Mouse (Mus musculus): ENCODE data around the gene Sult6b1.

Sult6b1 gene

DNA sequence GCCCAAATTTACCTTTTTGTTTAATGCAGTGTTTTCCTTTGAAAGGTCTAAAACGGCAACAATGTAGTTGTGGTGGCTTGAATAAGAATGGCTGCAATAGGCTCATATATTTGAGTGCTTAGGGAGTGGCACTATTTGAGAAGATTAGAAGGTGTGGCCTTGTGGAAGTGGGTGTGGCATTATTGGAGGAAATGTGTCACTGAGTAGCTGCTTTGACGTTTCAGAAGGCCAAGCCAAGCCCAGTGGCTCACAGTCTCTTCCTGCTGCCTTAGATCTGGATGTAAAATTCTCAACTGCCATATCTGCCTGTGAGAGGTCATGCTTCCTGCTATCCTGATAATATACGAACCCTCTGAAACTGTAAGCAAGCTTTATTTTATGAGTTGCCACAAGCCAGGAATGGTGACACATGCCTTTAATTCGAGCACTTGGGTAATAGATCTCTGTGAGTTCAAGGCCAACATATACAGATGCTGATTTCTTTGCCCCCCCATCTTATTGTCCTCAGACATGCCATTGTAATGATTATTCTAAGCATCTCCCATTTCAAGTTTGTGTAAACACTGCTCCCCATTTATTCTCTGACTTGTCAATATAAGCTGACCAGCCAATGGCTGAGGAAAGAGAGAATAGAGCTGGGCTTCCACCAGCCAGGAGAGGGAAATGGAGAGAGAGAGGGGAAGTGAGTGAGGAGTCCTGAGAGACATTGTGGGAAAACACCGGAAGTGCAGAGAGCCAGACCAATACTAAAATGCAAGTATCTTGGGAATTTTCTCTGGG, 21.3 kb downstream of the Sult6b1 start:
- no peak for DNase-seq (ENCODE audit: low read depth, low spot score)

DNA sequence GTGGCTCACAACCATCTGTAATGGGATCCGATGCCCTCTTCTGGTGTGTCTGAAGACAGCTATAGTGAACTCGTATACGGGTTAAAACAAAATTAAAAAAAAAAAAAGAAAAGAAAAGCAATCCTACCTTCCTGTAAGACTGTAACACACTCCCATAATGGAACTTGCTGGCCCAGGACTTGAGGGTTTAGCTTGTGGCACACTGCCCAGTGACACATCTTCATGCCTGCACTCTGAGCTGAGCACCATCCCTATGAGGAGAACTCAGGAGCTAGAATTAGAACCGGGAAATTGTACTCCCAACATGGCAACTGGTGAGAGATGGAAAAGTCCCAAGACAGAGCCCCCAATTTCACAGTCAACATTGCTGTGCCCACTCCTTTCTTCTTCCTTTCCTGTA, 23.5 kb downstream of the Sult6b1 start:
- no peak for DNase-seq (ENCODE audit: low read depth, low spot score)

DNA sequence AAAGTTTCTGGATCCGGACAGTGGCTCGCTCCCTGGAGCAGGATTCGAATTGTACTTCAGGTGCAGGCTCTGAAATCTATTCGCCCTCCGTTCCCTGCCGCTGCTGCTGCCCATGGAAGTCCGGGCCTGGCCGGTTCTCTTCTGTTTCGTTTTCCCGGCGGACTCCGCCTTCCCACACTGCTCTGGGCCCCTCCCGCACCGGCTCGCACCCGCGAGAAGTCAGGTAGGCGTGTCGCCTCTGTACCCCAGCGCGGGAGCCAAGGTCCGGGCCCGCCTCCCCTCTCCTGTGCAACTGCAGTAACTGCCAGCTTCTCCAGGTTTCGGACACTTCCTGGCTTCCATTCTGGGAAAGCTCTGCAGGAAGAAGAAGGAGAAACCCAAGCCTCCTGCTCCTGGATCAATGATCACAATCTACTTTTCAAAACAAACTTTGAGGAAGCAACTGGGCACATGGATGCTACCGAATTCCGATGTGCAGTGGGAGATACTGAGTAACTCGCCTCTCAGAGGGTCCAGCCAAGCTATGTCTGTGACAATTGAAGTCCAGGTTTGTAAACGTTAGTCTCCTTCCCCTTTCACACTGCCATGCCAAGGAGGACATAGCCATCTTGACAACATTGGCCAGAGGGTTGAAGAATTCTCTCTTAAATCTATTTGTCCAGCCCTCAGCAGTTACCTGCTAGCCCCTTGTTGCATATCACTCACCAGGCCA, 24.2 kb downstream of the Sult6b1 start, which contains the start of gene Eif2ak2:
Eif2ak2 (minus strand) TSS at position 173 of the 712 bp plus-strand sequence.
- DNase-seq (ENCODE audit: low read depth, low spot score) = peak; percentile 68

DNA sequence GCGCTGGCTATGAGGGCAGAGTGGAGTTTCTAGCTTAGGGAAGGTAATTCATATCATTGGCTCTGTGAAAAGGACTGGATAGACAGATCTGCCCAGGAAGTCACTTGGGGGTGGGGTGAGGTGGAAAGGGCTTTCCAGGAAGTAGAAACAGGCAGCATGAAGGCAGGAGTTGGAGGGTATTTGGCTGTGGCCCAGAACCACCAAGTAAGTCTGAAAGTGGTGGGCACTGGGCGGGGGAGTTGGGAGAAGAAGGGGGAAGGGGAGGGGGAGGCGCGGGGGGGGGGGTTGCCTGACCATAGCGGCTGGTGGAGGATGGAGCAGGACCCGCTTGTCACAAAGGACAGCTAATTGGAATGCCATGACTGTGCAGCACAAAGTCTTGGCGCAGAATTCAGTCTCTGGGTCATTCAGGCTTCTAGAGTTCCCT, 24.9 kb downstream of the Sult6b1 start:
- DNase-seq (ENCODE audit: low read depth, low spot score) = no peak

DNA sequence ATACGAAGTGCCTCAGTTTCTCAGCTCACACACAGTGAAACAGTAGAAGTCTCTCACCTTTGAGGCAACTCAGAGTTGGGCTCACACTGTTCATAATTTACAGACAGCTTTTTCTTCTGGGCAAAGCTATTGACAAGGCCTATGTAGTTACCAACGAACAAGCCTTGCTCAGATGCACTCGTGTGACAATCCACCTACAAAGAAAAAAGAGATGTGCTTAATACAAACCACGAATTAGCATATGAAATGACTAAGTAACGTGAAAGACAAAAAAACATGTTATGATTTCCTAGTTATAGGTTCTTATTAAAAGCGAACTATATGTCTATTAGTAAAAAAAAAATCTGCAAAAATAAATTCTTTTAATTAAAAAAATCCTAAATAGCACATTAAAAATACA, 32.9 kb downstream of the Sult6b1 start:
- DNase-seq (ENCODE audit: low read depth, low spot score) = no peak

DNA sequence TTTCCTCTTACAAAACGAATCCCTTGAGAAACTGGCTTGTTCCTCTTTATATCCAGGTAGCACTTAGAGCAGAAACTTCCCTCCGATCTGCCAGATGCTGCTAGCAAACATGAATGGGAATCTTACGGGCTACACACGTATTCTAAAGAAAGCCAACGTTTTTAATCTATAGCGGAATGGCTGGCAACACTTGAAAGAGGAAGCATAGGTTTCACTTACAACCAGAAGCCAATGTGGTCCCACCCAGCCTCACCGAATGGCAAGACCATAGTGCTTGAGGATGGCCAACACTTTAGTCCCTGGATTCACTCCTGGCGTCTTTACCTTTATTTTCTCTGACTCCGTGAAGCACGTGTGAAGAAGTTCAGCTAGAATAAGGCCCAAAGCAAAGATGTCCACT, 50.5 kb downstream of the Sult6b1 start:
- DNase-seq (ENCODE audit: low read depth, low spot score) = no peak

DNA sequence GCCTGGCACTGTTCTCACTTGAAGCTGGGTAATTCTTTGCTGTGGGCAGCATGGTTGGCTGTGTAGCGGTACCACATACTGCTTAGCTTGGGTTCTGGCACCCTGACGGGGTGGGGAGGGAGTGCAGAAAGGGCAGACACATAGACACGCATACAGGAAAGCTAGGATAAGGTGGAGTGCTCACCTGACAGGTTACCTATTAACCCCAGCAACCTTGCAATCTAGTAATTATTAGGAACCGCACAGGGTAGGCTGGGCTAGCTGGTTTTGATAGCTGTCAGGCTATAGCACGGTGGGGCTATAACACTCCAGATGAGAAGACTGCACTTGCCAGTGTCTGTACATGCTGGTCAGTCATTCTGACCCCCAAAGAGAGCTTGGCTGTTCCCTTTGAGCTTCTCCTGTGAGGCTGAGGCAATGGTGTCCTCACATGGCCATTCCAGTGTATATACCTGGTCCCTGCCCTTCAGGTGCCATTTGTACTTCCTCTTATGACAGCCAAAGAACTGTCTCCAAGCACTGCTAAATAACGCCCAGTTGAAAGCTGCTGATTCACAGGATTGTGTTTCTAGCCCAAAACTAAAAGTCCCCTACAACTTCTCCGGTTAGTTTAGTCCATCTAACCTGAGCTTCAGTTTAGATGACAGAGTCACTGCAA, 64.4 kb downstream of the Sult6b1 start:
- no peak for DNase-seq (ENCODE audit: low read depth, low spot score)

DNA sequence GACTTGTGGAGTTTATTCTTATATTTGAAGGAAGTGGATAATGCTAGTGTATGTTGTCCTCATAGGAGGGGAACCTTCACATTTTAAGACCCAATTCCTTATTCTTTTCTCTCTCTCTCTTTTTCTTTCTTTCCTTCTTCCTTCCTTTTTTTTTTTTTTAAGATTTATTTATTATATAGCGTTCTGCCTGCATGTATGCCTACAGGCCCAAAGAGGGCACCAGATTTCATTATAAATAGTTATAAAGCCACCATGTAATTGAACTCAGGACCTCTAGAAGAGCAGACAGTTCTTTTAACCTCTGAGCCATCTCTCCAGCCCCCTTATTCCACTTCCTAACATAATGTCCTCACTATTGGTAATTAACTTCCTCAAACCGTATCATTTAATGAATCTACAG, 70.7 kb downstream of the Sult6b1 start:
- no peak for DNase-seq (ENCODE audit: low read depth, low spot score)

DNA sequence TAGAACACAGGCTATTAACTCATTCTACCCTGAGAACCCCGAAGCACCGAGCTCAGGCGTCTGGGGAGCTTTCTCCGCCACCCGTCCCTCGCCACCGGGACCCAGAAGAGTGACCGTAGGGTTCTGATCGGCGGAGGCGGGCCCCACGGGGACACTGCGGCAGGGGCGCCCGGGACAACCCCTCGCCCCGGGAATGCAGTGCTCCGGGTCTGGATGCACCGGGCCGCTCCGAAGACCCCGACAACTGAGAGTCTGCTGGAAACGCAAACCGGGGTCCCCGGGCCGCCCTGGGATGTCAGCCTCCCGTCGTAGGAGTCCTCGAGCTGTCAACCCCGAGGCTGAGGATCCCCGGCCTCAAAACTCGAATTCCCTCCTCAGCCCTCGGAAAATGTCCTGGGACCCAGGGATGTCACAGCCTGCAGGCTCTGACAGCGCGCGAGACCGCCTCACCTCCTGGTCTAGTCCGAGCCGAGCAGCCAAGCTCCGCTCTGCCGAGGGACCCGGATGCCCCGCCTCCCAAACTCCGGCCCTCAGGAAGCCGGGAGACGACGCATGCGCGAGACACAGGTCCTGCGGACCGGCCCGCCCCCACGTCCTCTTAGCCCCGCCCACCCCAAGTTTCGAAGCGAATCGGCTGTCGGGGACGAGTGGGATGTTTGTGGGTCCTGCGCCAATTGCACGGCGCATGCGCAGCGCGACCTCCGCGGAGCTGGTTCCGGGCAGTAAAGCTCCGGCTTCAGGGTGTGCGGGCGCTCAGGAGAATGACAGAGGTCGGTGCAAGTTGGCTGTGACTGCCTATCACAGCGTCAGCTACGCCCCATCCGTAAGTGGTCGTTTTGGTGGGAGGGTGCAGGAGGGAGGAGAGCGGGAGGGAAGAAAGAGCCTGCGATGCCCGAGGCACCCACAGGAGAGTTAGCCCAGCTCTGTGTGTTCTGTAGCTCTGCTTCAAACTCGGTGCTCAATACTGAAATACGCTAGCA, 71.6 kb downstream of the Sult6b1 start, which contains the start of the genes Heatr5b and Gpatch11:
Heatr5b (minus strand) TSS at position 509 of the 980 bp plus-strand sequence.
Gpatch11 (plus strand) TSS at position 712 of the 980 bp plus-strand sequence.
- DNase-seq (ENCODE audit: low read depth, low spot score) = peak; percentile 98

Measured in embryo, embryonic 11.5 days (tissue).